Mouse (Mus musculus) layer of hippocampus, adult 8-10 months (tissue): ENCODE results near the gene Six6. TPM values are rescaled to one million over a fixed set of nuclear protein-coding genes. Genes with fewer than 3 reads are reported as not detected.

Experiments
- DNase-seq, 2 experiments: peaks; one replicate each; pipeline ENCODE4 v3.0.0; 2022; ENCODE audit warnings: low spot score in 2 of 2
- total RNA-seq, 4 experiments: library from RNA; stranded (reverse); gene quantifications; 2 replicates each; pipeline ENCODE4 v1.2.4; 2022

Gene Six6
- total RNA-seq, 4 experiments from 2014 or later = not detected

DNA sequence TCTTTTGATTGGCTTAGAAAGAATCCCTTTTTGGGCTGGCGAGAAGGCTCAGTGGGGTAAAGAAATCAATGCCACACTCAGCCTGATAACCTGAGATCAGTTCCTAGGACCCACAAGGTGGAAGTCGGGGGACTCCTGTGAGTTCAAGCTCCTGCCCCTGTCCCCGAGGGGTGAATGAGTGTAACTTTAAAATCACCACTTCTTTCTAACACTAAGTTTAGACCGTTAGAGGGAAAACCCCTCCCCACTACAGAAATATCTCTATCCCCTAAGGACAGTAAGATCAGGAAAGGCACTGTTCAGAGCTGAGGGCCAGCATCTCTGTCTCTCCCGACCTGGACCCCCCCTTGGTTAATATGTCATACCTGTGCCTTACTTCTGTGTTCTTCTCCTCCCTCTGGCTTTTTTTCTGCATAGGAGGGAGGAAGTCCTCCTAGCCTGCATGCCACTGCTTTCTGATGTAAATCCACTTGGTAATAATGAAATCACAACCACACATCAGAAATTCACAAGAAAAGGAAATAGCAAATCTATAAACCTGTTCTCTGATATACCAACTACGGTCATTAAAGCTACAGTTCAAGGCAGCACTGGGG, 18.2 kb downstream of the Six6 start:
- DNase-seq = no peak

- DNase-seq = no peak
These were observed 18.8 kb downstream of the Six6 start for GRCm38 (mm10) chr12:72958446-72958845.

- no peak for DNase-seq
These were observed 23.1 kb downstream of the Six6 start for GRCm38 (mm10) chr12:72962761-72963160.

DNA sequence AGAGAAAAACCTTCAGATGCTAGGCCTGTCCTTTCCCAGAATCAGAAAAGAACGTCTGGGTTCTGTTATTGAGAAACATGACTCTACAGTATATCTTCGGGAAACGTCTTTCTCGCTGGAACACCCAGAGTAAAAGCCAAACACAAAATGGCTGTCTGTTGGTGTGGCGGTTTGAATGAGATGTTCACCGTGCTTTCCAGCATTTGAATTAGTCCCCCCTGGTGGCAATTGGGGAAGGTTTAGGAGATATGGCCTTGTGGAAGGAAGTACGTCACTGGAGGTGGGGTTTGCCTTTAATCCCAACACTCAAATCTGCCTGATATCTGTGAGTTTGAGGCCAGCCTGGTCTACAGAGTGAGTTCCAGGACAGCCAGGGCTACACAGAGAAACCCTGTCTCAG, 27.8 kb downstream of the Six6 start:
- no peak for DNase-seq

DNA sequence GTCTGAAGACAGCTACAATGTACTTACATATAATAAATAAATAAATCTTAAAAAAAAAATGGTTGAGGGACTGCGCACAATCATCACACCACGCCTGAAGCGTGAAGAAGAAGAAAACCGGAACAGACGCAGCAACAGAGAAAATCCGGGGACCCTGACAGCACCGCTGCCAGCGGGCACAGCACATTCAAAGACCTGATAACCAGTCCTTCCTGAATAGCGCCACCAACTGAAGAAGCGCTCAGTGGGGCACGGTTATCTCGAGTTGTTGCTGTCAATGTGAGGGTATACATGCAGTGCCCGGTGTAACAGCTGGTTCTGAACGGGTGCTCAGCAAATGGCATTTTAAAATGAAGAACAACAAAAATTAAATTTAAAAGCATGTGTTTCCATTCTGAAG, 30.9 kb downstream of the Six6 start:
- no peak for DNase-seq

DNA sequence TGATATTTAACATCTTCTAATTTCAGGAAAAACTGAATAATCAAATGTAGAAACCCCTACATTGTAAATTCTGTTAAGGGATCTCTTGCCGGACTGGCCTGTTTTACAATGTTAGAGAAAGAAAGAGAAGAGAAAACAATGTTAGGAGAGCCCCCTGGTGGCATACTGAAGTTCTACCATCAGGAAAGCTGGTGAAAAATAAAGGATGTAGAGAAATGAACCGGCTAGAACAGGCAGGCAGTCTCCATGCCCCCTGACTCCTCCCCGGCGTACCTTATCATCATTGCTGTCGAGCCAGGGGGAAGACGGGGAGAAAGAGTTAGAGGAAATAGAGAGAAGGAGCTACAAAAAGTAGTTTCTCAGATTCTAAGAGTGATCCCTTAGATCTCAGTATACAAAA, 33.5 kb downstream of the Six6 start:
- DNase-seq = peak; percentile 3 to 36

DNA sequence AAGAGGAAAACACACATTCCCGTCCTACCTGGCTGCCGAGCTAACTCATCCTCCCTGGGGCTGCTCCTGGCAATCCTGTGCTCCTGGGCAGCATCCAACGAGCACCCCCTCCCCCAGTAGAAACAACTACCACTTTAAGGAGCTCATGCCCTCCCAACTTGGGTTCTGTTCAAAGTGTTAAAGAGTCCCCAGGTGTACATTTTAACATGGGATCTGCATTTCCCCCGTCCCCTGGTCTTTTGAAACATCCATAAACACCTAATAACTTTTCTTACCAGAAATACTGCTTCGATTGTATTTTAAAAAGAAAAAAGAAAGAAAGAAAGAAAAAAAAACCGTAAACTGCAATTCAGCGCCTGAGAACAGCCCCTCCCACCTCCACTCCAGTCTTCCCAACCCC, 36.5 kb downstream of the Six6 start:
- no peak for DNase-seq

GRCm38 (mm10) chr12:72976718-72977117, 37.0 kb downstream of the Six6 start:
- peak; percentile 31 to 62 for DNase-seq

GRCm38 (mm10) chr12:72977851-72978250, 38.2 kb downstream of the Six6 start:
- DNase-seq = no peak

DNA sequence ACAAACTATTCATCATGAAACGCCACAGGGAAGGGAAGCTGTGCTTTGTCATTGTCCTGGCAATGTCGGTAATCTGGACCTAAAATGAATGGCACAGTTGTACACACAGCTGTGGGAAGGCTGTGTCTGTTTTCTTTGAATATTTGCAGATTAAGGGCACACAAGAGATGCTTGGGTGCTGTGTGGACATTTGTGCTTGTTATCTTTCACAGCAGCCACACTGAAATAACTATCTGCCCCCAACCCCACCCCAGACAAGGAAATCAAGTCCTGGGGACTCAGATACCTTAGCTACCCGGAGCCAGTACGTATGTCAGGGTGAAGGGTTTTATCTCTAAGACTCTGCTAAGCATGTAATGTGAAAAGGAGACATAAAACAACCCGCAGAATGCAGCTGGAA, 39.5 kb downstream of the Six6 start:
- no peak for DNase-seq

GRCm38 (mm10) chr12:72982616-72983015, 42.9 kb downstream of the Six6 start:
- DNase-seq = no peak

- DNase-seq = no peak
These were observed 43.6 kb downstream of the Six6 start for GRCm38 (mm10) chr12:72983071-72983857.

Other genes starting within 250 kb of the Six6 start
- 100 to 1,000 TPM; 242 to 265 (median 252) TPM for gene Ppm1a, start 182.4 kb upstream of the Six6 start, total RNA-seq
- 10 to 100 TPM in 1 of 4 experiments, 1 to 10 TPM in 3; 6.8 to 10.3 (median 6.9) TPM for gene 4930447C04Rik, start 882 bp downstream of the Six6 start, total RNA-seq
- under 1 TPM in 3 of 4 experiments, not detected in 1; 0.14 to 0.19 (median 0.18) TPM for gene Six1, start 114.0 kb downstream of the Six6 start, total RNA-seq
- 1 to 10 TPM; 1.3 to 1.8 (median 1.5) TPM for gene Six4, start 173.6 kb downstream of the Six6 start, total RNA-seq
- 10 to 100 TPM; 22.5 to 24.1 (median 23.4) TPM for gene Mnat1, start 183.8 kb downstream of the Six6 start, total RNA-seq